Mouse (Mus musculus) intestine, embryonic 16.5 days (tissue): ENCODE results near the gene Hapln2. TPM values are rescaled to one million over a fixed set of nuclear protein-coding genes. Genes with fewer than 3 reads are reported as not detected.

Source experiments
- ATAC-seq: fragments of 200-750 bp; cut with Nextera tagmentation; 2 replicates; pipeline ENCODE4 v1.8.0; 2017; ENCODE audit warnings: moderate TSS enrichment, moderate library complexity
- H3K27ac ChIP-seq: fragments of 300-500 bp; sonication (generic); 2 replicates; pipeline ENCODE4 v1.5.1; 2014; ENCODE audit warnings: mild to moderate bottlenecking, low read length
- H3K27me3 ChIP-seq: fragments of 300-500 bp; sonication (generic); replicated peaks from 2 replicates; pipeline ENCODE4 v1.6.1; 2014; ENCODE audit warnings: low read length, control low read depth, mixed read lengths; ENCODE audit not compliant: control insufficient read depth, insufficient read depth
- H3K36me3 ChIP-seq: fragments of 300-500 bp; sonication (generic); 2 replicates; pipeline ENCODE4 v1.6.1; 2014; ENCODE audit warnings: low read length, control low read depth; ENCODE audit not compliant: control insufficient read depth, insufficient read depth
- H3K4me1 ChIP-seq: fragments of 300-500 bp; sonication (generic); 2 replicates; pipeline ENCODE4 v1.6.1; 2014; ENCODE audit warnings: low read length, control low read depth, mixed read lengths; ENCODE audit not compliant: control insufficient read depth, insufficient read depth
- H3K4me2 ChIP-seq: fragments of 300-500 bp; sonication (generic); 2 replicates; pipeline ENCODE4 v1.6.1; 2014; ENCODE audit warnings: low read depth, low read length, control low read depth
- H3K4me3 ChIP-seq: fragments of 300-500 bp; sonication (generic); 2 replicates; pipeline ENCODE4 v1.5.1; 2014; ENCODE audit warnings: mild to moderate bottlenecking, low read length
- H3K9ac ChIP-seq: fragments of 300-500 bp; sonication (generic); 2 replicates; pipeline ENCODE4 v1.6.1; 2014; ENCODE audit warnings: low read depth, low read length
- H3K9me3 ChIP-seq: fragments of 300-500 bp; sonication (generic); 2 replicates; pipeline ENCODE4 v1.6.1; 2016; ENCODE audit warnings: low read length, control low read depth; ENCODE audit not compliant: control insufficient read depth
- WGBS: fragments of 180-500 bp; shearing (Covaris S2); extraction: QIAGEN DNeasy Blood & Tissue Kit; methylation state at CpG from one replicate; pipeline ENCODE4 v1.1.7; 2014; 5-methylcytosine and 5-hydroxymethylcytosine counted together
- polyA plus RNA-seq: library from polyadenylated mRNA; unstranded; fragments of >200 nt; fragmentation: Nextera tagmentation; extraction: Ambion mirVana; gene quantifications from 2 replicates; pipeline ENCODE4 v1.2.1, GENCODE M21; 2015

Gene Hapln2
- polyA plus RNA-seq, 1 experiment from 2014 or later: not detected

DNA sequence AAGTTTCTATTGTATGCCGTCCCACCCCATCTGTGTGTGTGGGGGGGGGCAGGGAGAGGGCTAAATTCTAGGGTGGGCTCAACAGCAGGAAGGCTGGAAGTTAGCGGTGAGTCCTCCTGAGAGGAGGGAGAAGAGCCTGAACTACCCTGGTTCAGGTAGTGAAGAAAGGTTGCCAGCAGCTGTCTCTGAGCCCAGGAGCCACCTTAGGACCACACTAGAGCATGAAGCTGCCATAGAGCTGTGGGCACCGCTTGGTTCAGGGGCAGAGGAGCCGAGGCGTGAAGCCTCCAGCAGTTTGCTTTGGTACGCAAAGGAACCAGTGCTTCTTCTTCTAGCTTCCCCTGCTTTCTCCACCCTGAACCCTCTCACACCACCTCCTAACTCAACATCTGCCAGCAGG is 43.8 kb downstream of the Hapln2 start:
- 50% methylated on average over 6 of the region's 6 CpGs for WGBS
- no peak for ATAC-seq
- Histone ChIP-seq H3K4me1 (peaks cover 78% of the 10 kb centered on the region), H3K27me3 (peaks cover 2% of the 10 kb centered on the region; the same call in 1 of the 2 replicates), H3K9me3 (no peaks in the 10 kb centered on the region), H3K36me3 (no peaks in the 10 kb centered on the region), H3K9ac (peak overlapping the region; percentile 70), H3K4me2 (peak overlapping the region; percentile 54), H3K4me3 (peak overlapping the region; percentile 23; the same call in 1 of the 2 replicates), H3K27ac (peak overlapping the region; percentile 100)

DNA sequence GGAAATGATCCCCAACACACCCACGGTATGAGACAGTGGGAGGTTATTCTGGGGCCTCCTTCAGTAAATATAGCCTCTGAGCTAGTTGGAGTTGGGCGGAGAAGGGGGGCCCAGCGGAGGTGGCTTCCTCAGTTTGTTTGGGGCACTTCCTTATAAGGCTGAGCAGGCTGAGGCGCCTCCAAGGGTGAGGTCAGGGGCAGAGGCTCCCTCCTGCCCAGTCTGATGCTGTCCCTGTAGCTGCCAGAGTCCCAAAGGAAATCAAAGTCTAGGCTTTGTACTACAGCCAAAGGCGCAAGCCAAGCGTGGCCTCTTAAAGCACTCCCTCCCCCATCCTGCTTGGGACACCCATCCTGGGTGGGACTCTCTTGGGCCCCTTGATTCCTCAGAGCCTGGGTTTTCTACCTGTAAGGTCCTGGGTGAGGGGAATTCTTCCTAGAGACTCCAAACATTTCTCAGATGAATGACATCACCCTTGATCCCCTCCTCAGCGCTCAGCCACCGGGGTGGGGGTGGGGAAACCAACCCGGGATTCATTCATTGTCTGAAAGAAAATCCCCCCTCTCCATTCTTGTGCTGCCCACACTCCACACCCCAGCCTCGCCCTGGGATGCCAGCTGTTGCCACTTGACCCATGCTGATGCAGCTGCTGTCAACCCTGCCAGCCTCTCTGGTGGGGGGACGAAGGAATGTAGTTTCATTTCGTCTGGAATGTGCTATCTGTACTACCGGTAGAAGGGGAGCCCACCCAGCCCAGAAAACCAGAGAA is 44.4 kb downstream of the Hapln2 start:
- WGBS: 4% methylated on average over 13 of the region's 13 CpGs
- Histone ChIP-seq H3K27ac (peak overlapping the region; percentile 100), H3K9ac (peak overlapping the region; percentile 70), H3K27me3 (no peaks in the 10 kb centered on the region), H3K9me3 (no peaks in the 10 kb centered on the region), H3K36me3 (no peaks in the 10 kb centered on the region), H3K4me2 (peak overlapping the region; percentile 54), H3K4me1 (peaks cover 76% of the 10 kb centered on the region), H3K4me3 (peak overlapping the region; percentile 23)
- ATAC-seq: peak; percentile 84

DNA sequence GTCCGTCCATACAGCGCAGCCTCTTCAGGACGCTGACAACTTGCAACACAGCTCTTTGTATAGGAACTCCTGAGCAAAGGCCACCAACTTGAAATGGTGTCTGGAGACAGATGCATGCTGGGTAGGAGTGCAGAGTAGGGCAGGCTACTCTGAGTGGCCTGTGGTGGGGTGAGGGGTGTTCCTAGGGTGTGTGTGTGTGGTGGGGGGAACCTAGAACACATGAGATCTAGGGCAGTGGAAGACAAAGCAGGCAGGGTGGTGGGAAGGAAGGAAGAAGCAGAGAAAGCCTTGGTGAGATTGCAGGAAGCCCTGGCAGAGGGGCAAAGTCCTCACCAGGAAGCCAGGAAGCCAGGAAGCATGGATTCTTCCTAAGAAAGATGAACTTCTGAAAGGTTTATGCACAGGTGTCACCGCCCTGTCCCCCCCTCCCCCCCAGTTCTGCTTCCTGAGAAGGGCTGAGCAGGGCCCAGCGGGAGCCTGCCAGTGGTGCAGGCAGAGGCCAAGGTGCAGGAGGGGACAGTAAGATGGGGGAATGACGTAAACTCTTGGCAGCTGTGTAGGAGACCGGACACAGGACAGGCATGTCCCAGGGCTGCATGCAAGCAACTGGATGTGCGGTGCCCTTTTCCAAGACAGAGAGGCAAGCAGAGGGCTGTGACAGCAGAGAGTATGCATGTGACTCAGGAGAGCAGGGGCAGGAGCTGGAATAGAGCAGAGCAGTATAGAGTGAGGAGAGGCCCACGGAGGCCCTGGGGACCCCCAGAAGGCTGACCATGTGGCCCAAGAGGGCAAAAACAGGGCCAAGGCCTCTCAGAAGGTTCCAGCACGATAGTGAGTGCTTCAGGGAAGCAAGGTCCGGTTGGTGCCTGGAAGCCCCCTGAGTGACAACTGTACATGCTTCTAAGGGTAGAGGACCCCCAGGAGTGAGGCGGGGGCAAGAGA is 45.2 kb downstream of the Hapln2 start:
- peak overlapping the region; percentile 54 for H3K4me2 ChIP-seq
- H3K36me3 ChIP-seq: no peaks in the 10 kb centered on the region
- H3K9me3 ChIP-seq: no peaks in the 10 kb centered on the region
- H3K27ac ChIP-seq: peak overlapping the region; percentile 100
- H3K9ac ChIP-seq: peak overlapping the region; percentile 70
- peaks cover 68% of the 10 kb centered on the region for H3K4me1 ChIP-seq
- peak overlapping the region; percentile 23 for H3K4me3 ChIP-seq
- no peaks in the 10 kb centered on the region for H3K27me3 ChIP-seq
- 25% methylated on average over 12 of the region's 12 CpGs for WGBS
- ATAC-seq: peak; percentile 83

DNA sequence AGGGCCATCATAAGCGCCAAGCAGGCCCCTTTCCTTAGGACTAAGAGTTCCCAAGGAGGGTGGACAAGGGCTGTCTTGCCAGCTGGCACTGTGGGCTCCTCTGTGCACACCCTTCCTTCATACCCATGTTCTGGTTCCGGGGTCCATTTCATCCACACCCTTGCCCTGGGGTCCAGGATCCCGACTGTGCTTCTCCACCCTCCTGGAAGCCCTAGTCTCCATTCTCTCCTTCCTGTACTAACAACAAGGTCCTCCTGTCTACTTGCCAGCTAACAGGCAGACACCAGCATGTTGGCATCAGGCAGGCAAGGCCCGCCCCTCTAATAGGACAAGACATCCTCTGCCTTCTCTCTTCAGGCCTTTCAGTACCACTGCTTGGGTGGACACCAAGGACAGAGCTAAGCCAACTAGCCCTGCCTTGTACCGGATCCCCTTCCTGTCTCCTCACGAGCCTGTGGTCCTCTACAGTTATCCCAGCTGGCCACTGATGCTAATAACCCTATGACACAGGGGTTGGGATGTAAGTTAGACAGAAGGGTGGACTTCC is 46.1 kb downstream of the Hapln2 start:
- Histone ChIP-seq H3K4me3 (no peak overlapping the region), H3K27ac (peak overlapping the region; percentile 100), H3K27me3 (no peaks in the 10 kb centered on the region), H3K4me1 (peaks cover 61% of the 10 kb centered on the region), H3K36me3 (no peaks in the 10 kb centered on the region), H3K9ac (peak overlapping the region; percentile 70; the same call in 1 of the 2 replicates), H3K9me3 (no peaks in the 10 kb centered on the region), H3K4me2 (no peak overlapping the region)
- no peak for ATAC-seq
- WGBS: 80% methylated on average over 6 of the region's 6 CpGs

DNA sequence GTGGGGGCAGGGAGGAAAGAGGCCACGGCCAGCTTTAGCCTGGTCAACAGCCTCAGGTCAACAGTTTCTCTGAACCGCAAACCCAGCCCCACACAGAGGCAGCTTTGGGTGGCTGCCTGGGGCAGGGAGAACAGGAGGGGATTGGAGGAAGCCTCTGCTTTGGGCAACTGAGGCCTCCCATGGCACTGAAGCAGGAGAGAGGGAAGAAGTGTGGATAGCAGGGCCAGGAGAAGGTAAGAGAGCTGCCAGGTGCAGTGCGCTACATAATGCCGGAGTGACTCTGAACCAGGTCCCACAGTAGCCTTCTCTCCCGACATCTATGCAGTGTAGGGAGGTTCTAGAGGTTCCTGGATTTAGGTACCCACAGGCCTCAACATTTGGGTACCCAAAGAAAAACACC is 46.7 kb downstream of the Hapln2 start:
- Histone ChIP-seq H3K27ac (peak overlapping the region; percentile 33), H3K9me3 (no peaks in the 10 kb centered on the region), H3K4me1 (peaks cover 55% of the 10 kb centered on the region), H3K36me3 (no peaks in the 10 kb centered on the region), H3K27me3 (no peaks in the 10 kb centered on the region), H3K4me3 (no peak overlapping the region), H3K4me2 (no peak overlapping the region), H3K9ac (peak overlapping the region; percentile 70; the same call in 1 of the 2 replicates)
- no peak for ATAC-seq
- WGBS: 72% methylated on average over 5 of the region's 5 CpGs

DNA sequence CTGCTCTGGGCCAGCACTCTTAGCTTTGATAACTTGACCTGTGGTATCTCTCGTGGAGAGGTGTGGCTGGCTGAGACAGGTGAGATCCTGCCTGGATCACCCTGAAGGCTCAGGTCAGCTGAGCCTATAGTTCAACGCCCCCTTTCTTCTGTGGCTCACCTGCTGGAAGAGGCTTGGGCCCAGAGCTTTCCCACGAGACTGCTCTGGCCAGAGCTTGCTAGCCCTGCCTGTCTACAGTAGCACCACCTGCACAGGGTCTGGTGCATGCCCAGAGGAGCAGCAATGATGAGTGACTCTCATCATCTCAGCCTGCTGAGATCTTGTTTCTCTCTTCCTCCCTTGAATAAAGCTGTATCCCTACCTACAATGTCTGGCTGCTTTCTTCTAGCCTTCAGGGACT is 47.3 kb downstream of the Hapln2 start:
- Histone ChIP-seq H3K4me2 (no peak overlapping the region), H3K4me1 (peaks cover 48% of the 10 kb centered on the region), H3K27me3 (no peaks in the 10 kb centered on the region), H3K27ac (0 out of 2 replicates have a peak overlapping the region, but pooled peaks have one; percentile 33), H3K4me3 (no peak overlapping the region), H3K9me3 (no peaks in the 10 kb centered on the region), H3K36me3 (no peaks in the 10 kb centered on the region), H3K9ac (peak overlapping the region; percentile 29; the same call in 1 of the 2 replicates)
- no peak for ATAC-seq
- WGBS: 65% methylated on average over 3 of the region's 3 CpGs

DNA sequence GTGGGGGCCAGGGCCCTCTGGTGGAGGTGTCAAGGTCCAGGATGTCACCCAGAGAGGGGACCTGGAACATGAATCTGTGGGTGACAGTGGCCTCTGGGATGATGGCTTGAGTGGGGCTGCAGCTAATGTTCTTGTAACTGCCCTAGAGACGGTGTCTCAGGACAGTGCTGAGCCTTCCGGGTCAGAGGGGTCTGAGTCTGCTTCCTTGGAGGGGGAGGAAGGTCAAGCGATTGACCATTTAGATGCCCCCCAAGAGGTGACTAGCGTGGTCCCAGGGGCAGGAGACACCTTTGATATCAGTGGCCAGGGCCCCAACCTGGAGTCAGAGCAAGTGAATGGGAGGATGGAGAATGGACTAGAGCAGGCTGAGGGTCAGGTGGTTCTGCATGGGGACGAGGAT is 47.9 kb downstream of the Hapln2 start:
- Histone ChIP-seq H3K9ac (no peak overlapping the region), H3K9me3 (no peaks in the 10 kb centered on the region), H3K4me2 (no peak overlapping the region), H3K27ac (no peak overlapping the region), H3K4me3 (no peak overlapping the region), H3K4me1 (peaks cover 48% of the 10 kb centered on the region), H3K36me3 (no peaks in the 10 kb centered on the region), H3K27me3 (no peaks in the 10 kb centered on the region)
- ATAC-seq: no peak
- WGBS: 85% methylated on average over 5 of the region's 5 CpGs

DNA sequence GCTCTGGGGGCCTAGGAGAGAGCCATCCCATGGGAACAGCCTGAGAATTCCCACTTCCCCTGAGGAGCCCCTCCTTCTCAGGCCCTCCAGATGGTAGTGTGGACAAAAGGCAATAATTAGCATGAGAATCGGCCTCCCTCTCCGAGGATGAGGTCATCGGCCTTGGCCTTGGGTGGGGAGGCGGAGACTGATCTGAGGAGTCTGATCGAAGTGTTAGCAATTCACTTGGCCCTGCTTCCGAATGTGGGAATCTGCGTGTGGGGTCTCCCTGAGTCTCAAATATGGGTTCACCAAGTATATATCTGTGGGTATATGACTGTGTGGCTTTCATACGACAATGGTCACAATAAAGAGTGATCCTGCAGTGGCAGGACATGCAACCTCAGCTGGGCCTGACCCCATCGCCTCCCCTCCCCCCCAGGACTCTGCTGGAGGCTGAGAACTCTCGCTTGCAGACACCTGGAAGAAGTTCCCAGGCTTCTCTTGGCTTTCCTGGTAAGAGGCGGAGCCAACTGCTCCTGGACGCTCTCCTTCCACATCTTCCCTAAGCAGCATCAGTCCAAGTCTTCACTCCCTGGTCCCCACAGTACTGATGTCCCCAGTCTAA is 52.9 kb downstream of the Hapln2 start:
- Histone ChIP-seq H3K27me3 (0 out of 2 replicates have a peak, but pooled peaks cover 4% of the 10 kb centered on the region), H3K9me3 (no peaks in the 10 kb centered on the region), H3K27ac (peak overlapping the region; percentile 14; the same call in 1 of the 2 replicates), H3K4me3 (peak overlapping the region; percentile 64; the same call in 1 of the 2 replicates), H3K4me2 (peak overlapping the region; percentile 93), H3K9ac (0 out of 2 replicates have a peak overlapping the region, but pooled peaks have one; percentile 47), H3K36me3 (no peaks in the 10 kb centered on the region), H3K4me1 (peaks cover 42% of the 10 kb centered on the region)
- ATAC-seq: peak; percentile 17; the same call in 1 of the 2 replicates
- 24% methylated on average over 12 of the region's 12 CpGs for WGBS
